Mouse (Mus musculus): ENCODE measurements around the gene Nkx2-3. TPM values are rescaled to one million over a fixed set of nuclear protein-coding genes. Genes with fewer than 3 reads are reported as not detected.

The Nkx2-3 gene
- polyA plus RNA-seq (2012; rRNA removed): 7.4 and 11.6 TPM in 2 replicates

DNA sequence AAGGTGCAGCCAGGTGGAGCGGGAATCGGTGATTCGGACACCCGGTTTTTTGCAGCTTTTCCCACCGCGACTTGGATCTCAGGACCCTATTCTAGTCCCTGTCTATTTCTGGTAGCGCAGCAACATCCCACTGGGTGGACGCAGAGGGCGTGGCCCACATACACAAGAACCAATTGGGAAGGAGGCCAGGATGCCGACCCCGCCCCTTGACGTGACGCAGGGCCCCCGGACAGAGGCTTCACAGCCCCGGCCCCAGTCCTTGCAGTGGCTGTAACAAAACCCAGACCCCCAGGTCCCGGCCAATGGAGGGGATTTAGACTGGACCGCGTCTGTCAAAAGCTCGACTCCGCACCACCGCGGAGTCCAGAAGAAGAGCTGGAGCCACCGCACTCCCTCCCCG is at the start of gene Nkx2-3:
Gene Nkx2-3, plus strand, starts transcription at position 275 of the 400 bp plus-strand sequence.
- peak within 1 kb of the TSS; percentile 51 for H3K27ac ChIP-seq (ENCODE audit: insufficient read depth, low read length)
- H3K4me1 ChIP-seq (ENCODE audit: control insufficient read depth, insufficient read depth, insufficient read length): peaks cover 17% of the 10 kb centered on the region
- TF ChIP-seq CTCF (IDR thresholded peaks at IDR 0.05; ENCODE audit: extremely low read depth, insufficient read depth, insufficient read length, insufficient replicate concordance) (no peak), POLR2A (IDR thresholded peaks at IDR 0.05; ENCODE audit: low read depth, low read length) (no peak)
- H3K4me3 ChIP-seq (ENCODE audit: extremely low read depth, insufficient read depth, insufficient read length): peak within 1 kb of the TSS; percentile 51
- 8% methylated on average over 24 of the region's 24 CpGs for WGBS
- DNase-seq (ENCODE audit: low read depth in 1 of 2, low spot score in 2 of 2): peak in 1 of 2 experiments; percentile 50
- H3K36me3 ChIP-seq (ENCODE audit: control insufficient read depth, insufficient read depth, low read length): no peaks in the 10 kb centered on the region
- peaks cover 52% of the 10 kb centered on the region for H3K27me3 ChIP-seq (ENCODE audit: control insufficient read depth, insufficient read depth, low read length)

DNA sequence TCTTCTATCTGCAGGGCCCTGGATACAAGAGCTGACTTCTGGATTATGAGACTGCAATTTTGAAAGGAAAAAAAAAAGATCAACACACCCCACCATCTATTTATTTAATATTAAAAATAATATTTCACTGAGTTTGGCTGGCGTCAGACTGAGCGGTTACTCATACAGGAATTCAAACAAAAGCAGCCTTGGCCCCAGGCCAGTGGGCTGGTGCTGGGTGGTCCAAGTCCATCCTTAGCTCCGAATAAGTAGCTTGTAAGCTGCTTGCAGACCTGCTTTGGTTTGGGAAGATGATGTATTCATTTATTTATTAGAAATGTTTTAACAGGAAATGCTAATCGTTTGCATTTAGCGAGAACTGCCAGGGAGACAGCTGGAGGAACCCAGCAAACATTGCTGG is 49.0 kb upstream of the Nkx2-3 start:
- no peaks in the 10 kb centered on the region for H3K4me1 ChIP-seq (ENCODE audit: control insufficient read depth, insufficient read depth, insufficient read length)
- no peaks in the 10 kb centered on the region for H3K36me3 ChIP-seq (ENCODE audit: control insufficient read depth, insufficient read depth, low read length)
- no peak overlapping the region for H3K27ac ChIP-seq (ENCODE audit: insufficient read depth, low read length)
- DNase-seq (ENCODE audit: low read depth in 1 of 2, low spot score in 2 of 2): no peak
- no peaks in the 10 kb centered on the region for H3K27me3 ChIP-seq (ENCODE audit: control insufficient read depth, insufficient read depth, low read length)
- TF ChIP-seq CTCF (IDR thresholded peaks at IDR 0.05; ENCODE audit: extremely low read depth, insufficient read depth, insufficient read length, insufficient replicate concordance) (no peak), POLR2A (IDR thresholded peaks at IDR 0.05; ENCODE audit: low read depth, low read length) (no peak)
- H3K4me3 ChIP-seq (ENCODE audit: extremely low read depth, insufficient read depth, insufficient read length): no peak overlapping the region
- WGBS: 77% methylated on average over 5 of the region's 5 CpGs

DNA sequence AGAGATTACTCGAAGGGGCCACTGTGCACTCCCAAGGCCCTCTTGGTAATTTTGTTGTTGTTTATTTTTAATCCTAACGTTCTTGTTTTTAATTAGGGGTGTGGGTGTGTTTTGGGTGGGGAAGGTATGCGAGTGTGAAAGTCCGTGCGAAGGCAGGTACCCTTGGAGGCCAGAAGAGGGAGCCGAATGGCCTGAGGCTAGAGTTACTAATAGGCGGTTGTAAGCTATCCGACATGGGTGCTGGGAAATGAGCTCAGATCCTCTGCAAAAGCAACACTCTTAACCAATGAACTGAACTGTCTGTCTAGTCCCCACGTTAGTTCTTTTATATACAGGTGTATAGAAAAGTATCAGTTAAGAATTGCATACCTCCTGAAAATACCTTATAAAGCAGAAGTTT is 43.8 kb upstream of the Nkx2-3 start:
- H3K4me3 ChIP-seq (ENCODE audit: extremely low read depth, insufficient read depth, insufficient read length): no peak overlapping the region
- H3K27ac ChIP-seq (ENCODE audit: insufficient read depth, low read length): no peak overlapping the region
- WGBS: 70% methylated on average over 9 of the region's 9 CpGs
- H3K4me1 ChIP-seq (ENCODE audit: control insufficient read depth, insufficient read depth, insufficient read length): no peaks in the 10 kb centered on the region; the same call in 1 of the 2 replicates
- no peak for DNase-seq (ENCODE audit: low read depth in 1 of 2, low spot score in 2 of 2)
- 0 out of 2 replicates have a peak, but pooled peaks cover 2% of the 10 kb centered on the region for H3K27me3 ChIP-seq (ENCODE audit: control insufficient read depth, insufficient read depth, low read length)
- no peaks in the 10 kb centered on the region for H3K36me3 ChIP-seq (ENCODE audit: control insufficient read depth, insufficient read depth, low read length)
- TF ChIP-seq CTCF (IDR thresholded peaks at IDR 0.05; ENCODE audit: extremely low read depth, insufficient read depth, insufficient read length, insufficient replicate concordance) (no peak), POLR2A (IDR thresholded peaks at IDR 0.05; ENCODE audit: low read depth, low read length) (no peak)

DNA sequence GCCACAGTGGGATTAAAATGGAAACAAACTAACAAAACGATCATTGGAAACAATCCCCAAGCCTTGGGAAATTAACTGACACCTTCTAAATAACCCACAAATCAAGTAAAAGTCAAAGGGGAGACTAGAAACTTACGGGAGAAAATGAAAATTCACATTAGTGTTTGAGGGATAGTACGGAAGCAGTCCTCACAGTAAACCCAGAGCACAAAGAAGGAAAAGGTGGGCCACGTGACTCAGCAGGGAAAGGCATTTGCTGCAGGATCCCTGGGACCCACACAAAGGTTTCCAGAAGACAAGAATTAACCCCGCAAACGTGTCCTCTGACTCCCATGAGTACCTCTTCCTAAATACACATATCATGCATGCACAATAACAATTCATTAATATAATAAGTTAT is 43.0 kb upstream of the Nkx2-3 start:
- 87% methylated on average over 6 of the region's 6 CpGs for WGBS
- Histone ChIP-seq H3K27ac (ENCODE audit: insufficient read depth, low read length) (no peak overlapping the region), H3K27me3 (ENCODE audit: control insufficient read depth, insufficient read depth, low read length) (0 out of 2 replicates have a peak, but pooled peaks cover 2% of the 10 kb centered on the region), H3K36me3 (ENCODE audit: control insufficient read depth, insufficient read depth, low read length) (no peaks in the 10 kb centered on the region), H3K4me3 (ENCODE audit: extremely low read depth, insufficient read depth, insufficient read length) (no peak overlapping the region), H3K4me1 (ENCODE audit: control insufficient read depth, insufficient read depth, insufficient read length) (no peaks in the 10 kb centered on the region; the same call in 1 of the 2 replicates)
- no peak for DNase-seq (ENCODE audit: low read depth in 1 of 2, low spot score in 2 of 2)
- no peak for TF ChIP-seq CTCF (IDR thresholded peaks at IDR 0.05; ENCODE audit: extremely low read depth, insufficient read depth, insufficient read length, insufficient replicate concordance)
- no peak for TF ChIP-seq POLR2A (IDR thresholded peaks at IDR 0.05; ENCODE audit: low read depth, low read length)

DNA sequence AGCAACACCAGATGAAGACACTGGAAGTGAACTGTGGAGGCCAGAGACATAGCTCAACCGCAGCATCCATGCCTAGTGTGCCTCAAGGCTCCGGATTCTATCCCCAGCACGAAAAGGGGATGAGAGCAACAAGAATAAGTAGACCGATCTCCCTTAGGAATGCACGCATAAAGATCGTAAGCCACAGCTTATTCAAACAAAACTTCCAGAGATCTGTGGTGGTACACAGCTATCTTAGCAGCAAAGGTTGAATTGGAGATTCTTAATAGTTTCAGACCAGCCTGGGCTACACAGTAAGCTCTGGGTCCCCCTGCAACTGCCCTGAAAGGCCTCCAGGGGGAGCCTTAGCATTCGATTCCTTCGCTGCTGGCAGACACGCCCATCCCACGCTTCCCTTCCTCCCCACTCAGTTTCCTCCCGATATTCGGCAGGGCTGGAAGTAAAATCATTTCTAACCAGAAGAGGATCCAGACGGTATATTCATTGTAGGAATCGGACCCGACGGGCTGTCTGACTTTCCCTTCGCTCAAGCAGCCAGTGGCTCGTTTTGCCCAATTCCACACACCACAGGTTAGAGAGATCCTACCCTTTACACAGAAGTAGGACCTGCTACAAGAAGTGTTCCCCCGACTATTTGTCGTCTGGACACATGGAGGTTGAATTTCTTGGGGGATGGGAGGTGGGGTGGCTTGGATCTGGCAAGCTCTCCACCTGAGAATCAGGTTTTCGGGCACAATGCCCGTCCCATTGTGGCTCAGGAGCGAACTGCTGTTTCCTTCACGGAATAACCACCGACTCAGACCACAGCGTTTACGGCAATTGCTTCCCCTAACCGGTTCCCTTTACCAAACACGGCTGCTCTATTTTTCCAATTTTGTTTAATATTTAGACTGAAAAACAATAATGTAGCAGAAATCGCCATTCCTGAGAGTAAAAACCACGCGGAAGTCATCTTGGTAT is 41.0 kb upstream of the Nkx2-3 start:
- 11% methylated on average over 32 of the region's 32 CpGs for WGBS
- H3K36me3 ChIP-seq (ENCODE audit: control insufficient read depth, insufficient read depth, low read length): no peaks in the 10 kb centered on the region
- peak overlapping the region; percentile 14; the same call in 1 of the 2 replicates for H3K27ac ChIP-seq (ENCODE audit: insufficient read depth, low read length)
- H3K4me1 ChIP-seq (ENCODE audit: control insufficient read depth, insufficient read depth, insufficient read length): no peaks in the 10 kb centered on the region; the same call in 1 of the 2 replicates
- peak; percentile 29 to 61 for DNase-seq (ENCODE audit: low read depth in 1 of 2, low spot score in 2 of 2)
- 0 out of 2 replicates have a peak, but pooled peaks cover 2% of the 10 kb centered on the region for H3K27me3 ChIP-seq (ENCODE audit: control insufficient read depth, insufficient read depth, low read length)
- no peak for TF ChIP-seq POLR2A (IDR thresholded peaks at IDR 0.05; ENCODE audit: low read depth, low read length)
- TF ChIP-seq CTCF (IDR thresholded peaks at IDR 0.05; ENCODE audit: extremely low read depth, insufficient read depth, insufficient read length, insufficient replicate concordance): peak; percentile 83
- peak overlapping the region; percentile 47; the same call in 1 of the 2 replicates for H3K4me3 ChIP-seq (ENCODE audit: extremely low read depth, insufficient read depth, insufficient read length)

DNA sequence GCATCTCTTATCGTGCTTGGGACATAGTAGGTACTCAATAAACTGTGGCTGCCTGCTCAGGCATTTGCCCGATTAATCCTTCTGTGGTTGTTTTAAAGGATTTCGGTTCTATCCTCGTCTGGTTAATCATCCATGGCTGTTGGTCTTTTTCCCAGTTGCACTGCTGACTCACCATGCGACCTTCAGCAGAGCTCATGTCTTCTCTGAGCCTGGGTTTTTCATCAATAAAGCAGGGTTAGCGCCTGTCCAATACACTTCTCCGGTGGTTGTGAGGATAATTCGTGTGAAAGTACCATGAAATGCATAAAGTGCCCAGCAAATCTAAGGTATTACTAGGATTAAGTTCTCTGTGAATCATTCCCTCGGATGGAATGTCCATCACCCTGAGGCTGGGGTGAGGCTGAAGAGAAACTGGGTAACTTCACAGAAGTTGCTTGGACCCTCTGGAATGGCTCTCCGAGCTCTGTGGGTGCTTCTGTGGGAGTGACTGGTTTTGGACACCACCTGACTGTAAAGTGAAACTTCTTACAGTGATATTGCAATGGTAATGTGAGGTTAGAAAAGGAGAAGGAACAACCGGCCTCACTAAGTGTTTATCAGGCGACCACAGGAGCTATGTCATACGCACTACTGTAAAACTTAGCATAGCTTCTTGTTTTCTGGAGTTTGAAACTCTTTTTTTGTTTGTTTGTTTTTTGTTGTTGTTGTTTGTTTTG is 32.9 kb upstream of the Nkx2-3 start:
- DNase-seq (ENCODE audit: low read depth in 1 of 2, low spot score in 2 of 2): no peak
- 55% methylated on average over 13 of the region's 13 CpGs for WGBS

More for the DNA sequence above, 32.9 kb upstream of the Nkx2-3 start:
- H3K4me3 ChIP-seq (ENCODE audit: extremely low read depth, insufficient read depth, insufficient read length): no peak overlapping the region
- TF ChIP-seq CTCF (IDR thresholded peaks at IDR 0.05; ENCODE audit: extremely low read depth, insufficient read depth, insufficient read length, insufficient replicate concordance): no peak
- TF ChIP-seq POLR2A (IDR thresholded peaks at IDR 0.05; ENCODE audit: low read depth, low read length): no peak
- H3K27me3 ChIP-seq (ENCODE audit: control insufficient read depth, insufficient read depth, low read length): 0 out of 2 replicates have a peak, but pooled peaks cover 2% of the 10 kb centered on the region
- no peaks in the 10 kb centered on the region for H3K4me1 ChIP-seq (ENCODE audit: control insufficient read depth, insufficient read depth, insufficient read length)
- no peak overlapping the region for H3K27ac ChIP-seq (ENCODE audit: insufficient read depth, low read length)
- no peaks in the 10 kb centered on the region for H3K36me3 ChIP-seq (ENCODE audit: control insufficient read depth, insufficient read depth, low read length)
